Mouse (Mus musculus): ENCODE data around the gene Rtbdn.

DNA sequence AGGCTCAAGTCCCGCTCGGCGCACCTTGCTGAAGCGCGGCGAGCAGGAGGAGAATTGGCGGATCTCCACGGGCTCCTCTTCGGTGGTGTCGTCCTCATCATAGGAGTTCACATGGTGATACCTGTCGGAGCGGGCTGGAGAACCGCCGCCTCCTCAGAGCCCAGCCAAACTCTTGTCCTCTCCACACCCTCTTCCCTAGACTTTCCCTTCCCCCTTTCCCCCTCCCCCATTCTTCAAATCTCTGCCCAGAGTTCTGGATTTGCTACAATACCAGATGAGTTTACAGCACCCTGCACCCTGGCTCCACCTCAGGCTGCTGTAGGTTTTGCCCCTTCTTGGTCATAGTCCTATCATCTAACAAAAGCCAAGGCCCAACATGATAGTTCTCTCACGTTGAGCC lies 28.1 kb upstream of the Rtbdn start:
- no peak for TF ChIP-seq POLR2A (IDR thresholded peaks at IDR 0.05; ENCODE audit: control insufficient read depth, extremely low read depth, insufficient read depth, low read length, poor library complexity)
- no peak for TF ChIP-seq CTCF (IDR thresholded peaks at IDR 0.05; ENCODE audit: borderline replicate concordance, control insufficient read depth, extremely low read depth, insufficient read depth, low read length, poor library complexity)

All from thymus, adult 2 months (tissue).